Mouse (Mus musculus): ENCODE results near the gene Prdm1.

DNA sequence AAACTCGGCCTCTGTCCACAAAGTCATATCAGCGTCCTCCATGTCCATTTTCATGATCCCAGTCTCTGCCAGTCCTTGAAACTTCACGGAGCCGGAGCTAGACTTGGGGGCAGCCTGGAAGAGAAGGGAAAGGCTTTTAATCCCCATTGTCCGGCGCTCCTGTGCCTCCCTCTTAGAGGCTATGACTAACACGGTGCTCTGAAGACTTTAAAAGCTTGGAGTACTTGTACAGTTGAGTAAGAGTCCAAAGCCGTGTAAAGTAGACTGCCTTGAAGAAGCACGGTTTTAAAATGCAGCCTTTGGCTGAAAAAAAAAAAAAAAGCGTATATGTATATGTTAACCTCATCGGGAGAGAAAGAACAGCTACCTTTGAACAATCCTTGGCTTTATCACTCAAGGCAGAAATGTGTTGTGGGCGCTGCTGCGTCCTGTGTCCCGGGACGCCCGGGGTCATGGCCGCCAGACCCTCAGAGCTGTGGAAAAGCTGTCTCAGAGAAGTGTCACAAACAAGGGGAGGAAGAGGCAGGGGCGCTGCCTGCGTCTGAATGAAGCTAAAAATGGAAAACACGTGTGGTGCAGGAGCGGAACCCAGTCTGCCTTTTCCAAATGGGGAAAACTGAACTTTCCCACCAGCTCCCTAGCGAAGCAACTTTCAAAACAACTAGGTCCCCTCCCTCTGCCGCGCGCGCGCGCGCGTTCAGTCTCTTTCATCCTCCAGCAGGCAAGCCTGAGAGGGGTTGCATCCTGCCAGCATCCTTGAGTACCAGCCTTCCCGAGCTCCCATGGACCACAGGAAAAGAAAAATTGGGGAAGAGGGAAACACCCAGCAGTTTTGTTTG, 71.3 kb downstream of the Prdm1 start:
- TF ChIP-seq CTCF (IDR thresholded peaks at IDR 0.05; ENCODE audit: low read depth, low read length) = no peak
- TF ChIP-seq GATA1 (IDR thresholded peaks at IDR 0.05; ENCODE audit: borderline replicate concordance, low read length) = no peak
- TF ChIP-seq TAL1 (conservative IDR thresholded peaks at IDR 0.05; ENCODE audit: low read depth, low read length) = no peak
- TF ChIP-seq GATA2 (IDR thresholded peaks at IDR 0.05; ENCODE audit: borderline replicate concordance, low read depth, low read length) = no peak
- no peak for TF ChIP-seq POLR2AphosphoS5 (IDR thresholded peaks at IDR 0.05; ENCODE audit: insufficient replicate concordance, low read depth, low read length)
